Mouse (Mus musculus) liver, postnatal 0 days (tissue): ENCODE results near the gene Sost.

Experiments
- CTCF ChIP-seq: sonication (generic); IDR thresholded peaks from 2 replicates; pipeline ENCODE4 v1.5.1; 2016; ENCODE audit warnings: antibody characterized with exemption, low read depth
- EP300 ChIP-seq: IDR thresholded peaks from 2 replicates; pipeline ENCODE4 v1.6.1; 2016; ENCODE audit warnings: antibody characterized with exemption, low read depth, mild to moderate bottlenecking

GRCm38 (mm10) chr11:101924441-101924976, 42.3 kb downstream of the Sost start:
- TF ChIP-seq CTCF (no peak), EP300 (no peak)
